Mouse (Mus musculus): ENCODE data around the gene Zfp987.
"Not testable (repeated sequence)": the region's sequence is repeated elsewhere in the genome, so short reads cannot be mapped to it uniquely, and the experiment has no call there.

Zfp987 gene

GRCm38 (mm10) chr4:146173378-146174226 lies 76.5 kb downstream of the Zfp987 start:
- not testable (repeated sequence) for DNase-seq (ENCODE audit: low spot score)

Data from spleen, adult 12 weeks (tissue).